Mouse (Mus musculus): ENCODE results near the gene Plekhj1.
"Not testable (repeated sequence)": the region's sequence is repeated elsewhere in the genome, so short reads cannot be mapped to it uniquely, and the experiment has no call there.

Plekhj1 gene

DNA sequence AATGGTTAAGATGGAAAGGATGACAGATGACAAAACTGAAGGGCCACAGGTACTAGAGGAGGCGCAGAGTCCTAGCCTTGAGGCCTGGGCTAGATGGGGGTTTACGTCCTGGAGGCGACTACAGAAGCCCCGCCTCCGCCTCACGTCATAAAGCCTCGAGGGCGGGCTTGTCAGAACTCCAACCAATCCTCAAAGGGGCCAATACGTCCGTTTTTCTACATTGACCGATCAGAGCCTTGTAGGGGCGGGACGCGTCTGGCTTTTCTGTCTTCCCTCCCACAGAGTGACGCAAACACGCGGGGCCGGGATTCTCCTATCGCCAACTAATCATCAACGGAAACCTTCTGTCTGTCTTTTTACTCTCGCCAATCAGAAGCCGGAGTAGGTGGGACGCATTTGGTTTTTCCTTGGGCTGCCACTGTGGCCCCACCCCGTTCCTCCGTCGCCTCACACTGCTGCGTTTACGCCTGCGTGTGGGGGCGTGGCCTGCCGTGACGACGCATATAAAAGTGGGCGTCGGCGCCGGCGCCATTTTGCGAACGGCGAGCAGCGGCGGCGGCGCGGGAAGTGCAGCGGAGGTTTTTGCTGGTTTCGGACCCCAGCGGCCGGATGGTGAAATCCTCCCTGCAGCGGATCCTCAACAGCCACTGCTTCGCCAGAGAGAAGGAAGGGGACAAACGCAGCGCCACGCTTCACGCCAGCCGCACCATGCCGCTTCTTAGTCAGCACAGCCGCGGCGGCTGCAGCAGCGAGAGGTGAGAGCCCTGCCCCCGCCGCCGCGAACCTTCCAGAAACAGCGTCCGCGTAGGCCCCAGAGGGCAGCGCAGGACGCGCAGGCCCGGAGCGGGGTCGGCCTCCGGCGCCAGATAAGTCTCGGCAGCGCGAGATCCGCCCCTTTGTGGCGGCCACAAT, 28.0 kb upstream of the Plekhj1 start, which contains the start of gene Oaz1:
Oaz1 (plus strand) TSS at position 506 of the 912 bp plus-strand sequence.
- DNase-seq (ENCODE audit: low read depth, low spot score), result peak; percentile 100

DNA sequence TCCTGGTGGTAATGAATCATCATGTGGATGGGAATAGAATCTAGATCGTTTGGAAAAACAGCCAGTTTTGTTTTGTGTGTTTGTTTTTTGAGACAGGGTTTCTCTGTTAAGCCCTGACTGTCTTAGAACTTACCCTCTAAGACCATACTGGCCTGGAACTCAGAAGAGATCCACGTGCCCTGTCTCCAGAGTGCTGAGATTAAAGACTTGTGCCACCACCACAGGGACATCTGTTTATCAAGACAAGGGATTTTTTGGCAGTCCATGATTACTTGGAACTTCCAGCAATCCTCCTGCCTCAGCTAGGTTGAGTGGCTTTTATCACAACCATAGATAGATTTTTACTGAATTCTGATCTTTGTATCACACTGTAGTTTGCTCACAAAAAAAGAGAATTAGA, 26.4 kb upstream of the Plekhj1 start:
- peak; percentile 56 for DNase-seq (ENCODE audit: low read depth, low spot score)

DNA sequence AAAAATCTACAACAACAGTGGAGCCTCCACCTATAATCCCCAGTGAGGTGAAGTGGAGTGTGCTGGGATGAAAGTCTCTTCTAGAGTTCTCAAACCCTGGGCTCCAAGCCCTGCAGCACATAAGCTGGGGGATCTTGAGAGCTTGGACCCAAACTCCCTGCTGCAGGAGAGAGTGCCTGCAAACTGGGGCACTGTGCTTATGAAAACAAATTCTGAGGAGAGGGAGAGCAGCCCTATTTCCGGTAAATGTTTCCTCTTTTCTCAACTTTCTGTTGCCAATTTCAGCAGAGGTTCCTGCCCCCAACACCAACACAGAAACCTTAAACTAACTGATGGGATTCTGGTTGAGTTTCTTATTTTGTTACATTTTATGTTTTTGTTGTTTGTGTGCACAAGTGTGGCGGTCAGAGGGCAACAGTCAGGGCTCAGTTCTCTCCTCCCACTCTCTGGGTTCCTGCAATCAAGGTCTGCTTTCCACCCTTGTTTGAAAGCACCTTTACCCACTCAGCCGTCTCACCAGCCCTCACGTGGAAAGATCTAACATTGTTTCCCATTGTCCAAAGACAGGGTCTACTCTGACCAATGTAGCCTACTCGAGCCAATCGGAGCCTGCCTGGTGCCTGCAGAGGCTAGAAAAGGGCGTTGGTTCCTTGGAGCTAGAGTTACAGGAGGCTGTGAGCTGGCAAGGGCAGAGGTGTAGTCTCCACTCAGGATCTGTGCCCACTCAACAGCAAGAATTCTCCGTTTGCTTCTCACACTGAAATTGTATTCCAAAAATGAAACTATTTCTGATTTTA, 25.6 kb upstream of the Plekhj1 start:
- peak; percentile 71 for DNase-seq (ENCODE audit: low read depth, low spot score)

DNA sequence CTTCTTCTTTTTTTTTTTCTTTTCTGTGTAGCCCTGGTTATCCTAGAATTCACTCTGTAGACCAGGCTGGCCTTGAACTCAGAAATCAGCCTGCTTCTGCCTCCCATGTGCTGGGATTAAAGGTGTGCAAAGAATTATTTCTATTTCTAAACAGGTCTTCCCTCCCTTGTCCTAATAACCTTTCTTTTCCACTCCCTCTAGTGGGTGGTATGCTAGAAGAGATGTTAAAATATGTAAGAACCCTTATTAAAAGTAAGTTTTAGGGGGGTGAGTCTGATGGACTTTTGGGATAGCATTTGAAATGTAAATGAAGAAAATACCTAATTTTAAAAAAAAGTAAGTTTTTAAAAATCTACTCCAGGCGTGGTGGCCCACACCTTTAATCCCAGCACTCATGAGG, 24.9 kb upstream of the Plekhj1 start:
- no peak for DNase-seq (ENCODE audit: low read depth, low spot score)

DNA sequence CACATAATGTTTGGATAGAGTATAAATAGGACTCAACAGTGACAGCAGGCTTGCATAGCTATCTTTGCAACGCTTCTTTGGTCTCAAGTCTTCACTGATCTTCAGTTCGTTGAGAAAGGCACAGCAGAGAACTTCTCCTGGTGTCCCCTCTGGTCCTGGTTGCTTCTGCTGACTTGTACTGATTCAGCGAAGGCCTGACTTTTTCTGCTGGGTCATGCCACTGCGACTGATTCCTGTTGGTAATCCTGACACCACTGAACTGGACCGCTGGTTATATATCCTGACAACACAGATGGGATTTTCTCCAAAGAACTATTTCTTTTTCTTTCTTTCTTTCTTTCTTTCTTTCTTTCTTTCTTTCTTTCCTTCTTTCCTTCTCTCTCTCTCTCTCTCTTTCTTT, 24.1 kb upstream of the Plekhj1 start:
- DNase-seq (ENCODE audit: low read depth, low spot score), result no peak

DNA sequence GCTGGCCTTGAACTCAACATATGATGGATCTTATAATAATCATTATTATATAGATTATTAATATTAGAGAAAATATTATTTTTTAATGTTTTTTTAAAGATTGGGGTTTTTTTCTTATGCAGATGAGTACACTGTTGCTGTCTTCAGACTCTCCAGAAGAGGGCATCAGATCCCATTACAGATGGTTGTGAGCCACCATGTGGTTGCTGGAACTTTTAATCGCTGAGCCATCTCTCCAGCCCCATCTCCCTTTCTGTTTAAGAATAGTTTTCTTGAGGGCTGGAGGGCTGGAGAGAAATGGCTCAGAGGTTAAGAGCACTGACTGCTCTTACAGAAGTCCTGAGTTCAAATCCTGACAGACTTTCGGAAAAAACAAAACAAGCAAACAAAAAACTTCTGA, 23.6 kb upstream of the Plekhj1 start:
- DNase-seq (ENCODE audit: low read depth, low spot score), result peak; percentile 66

DNA sequence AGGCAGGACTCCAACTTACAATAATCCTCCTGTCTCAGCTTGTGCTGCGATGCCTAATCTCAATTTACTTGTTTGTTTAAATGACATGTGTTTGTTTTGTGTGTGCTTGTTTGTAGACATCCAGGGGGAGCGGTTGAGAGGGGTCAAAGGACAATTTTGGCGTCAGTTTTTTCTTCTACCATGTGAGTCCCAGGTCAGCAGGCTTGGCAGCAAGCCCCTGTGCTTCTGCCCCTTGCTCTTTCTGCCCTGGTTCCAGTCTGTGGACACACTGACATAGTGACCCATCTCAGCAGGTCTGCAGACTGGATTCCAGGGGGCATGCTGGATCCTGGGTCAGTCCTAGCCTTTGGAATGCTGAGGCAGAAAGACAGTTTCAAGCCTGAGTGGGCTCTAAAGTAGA, 21.0 kb upstream of the Plekhj1 start:
- no peak for DNase-seq (ENCODE audit: low read depth, low spot score)

DNA sequence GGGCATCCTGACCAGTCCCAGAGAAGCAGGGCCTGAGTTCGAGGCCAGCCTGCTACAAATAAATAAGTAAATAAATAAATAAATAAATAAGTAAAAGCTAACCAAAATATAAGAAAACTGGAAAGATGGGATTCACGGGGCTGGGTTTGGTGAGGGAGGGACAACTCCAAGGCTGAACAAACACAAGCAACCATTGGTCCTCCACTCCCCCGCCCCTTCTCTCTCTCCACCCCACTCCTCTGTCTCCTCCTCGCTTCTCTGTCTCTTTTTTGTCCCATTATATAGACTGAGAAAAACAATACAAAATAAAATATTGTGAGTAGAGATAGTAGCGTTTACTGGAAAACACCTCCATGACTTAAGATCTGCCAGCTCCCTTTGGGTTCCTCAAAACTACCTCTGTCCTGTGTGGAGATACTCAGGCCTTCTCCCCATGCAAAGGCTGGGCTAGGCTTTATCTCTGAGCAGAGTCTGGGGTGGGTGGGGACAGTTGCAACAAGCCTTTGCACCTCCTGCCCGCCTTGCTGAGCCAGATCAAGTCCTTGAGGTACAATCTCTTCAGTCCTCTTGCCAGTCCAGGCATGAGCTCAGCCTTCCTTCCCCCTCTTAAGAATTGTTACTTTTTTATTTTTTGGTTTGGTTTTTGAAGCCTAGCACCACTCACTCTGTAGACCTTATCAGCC, 20.3 kb upstream of the Plekhj1 start:
- DNase-seq (ENCODE audit: low read depth, low spot score), result no peak

DNA sequence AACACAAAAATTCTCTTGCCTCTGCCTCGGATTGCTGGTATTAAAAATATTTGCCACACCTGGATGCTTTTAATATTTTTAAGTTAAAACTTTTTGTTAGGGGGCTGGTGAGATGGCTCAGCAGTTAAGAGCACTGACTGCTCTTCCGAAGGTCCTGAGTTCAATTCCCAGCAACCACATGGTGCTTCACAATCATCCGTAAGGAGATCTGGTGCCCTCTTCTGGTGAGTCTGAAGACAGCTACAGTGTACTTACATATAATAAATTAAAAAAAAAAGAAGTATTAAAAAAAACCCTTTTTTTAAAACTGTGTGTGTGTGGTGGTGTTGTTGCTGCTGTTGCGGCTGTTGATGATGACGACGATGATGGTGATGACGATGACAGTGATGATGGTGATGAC, 19.5 kb upstream of the Plekhj1 start:
- peak; percentile 51 for DNase-seq (ENCODE audit: low read depth, low spot score)

DNA sequence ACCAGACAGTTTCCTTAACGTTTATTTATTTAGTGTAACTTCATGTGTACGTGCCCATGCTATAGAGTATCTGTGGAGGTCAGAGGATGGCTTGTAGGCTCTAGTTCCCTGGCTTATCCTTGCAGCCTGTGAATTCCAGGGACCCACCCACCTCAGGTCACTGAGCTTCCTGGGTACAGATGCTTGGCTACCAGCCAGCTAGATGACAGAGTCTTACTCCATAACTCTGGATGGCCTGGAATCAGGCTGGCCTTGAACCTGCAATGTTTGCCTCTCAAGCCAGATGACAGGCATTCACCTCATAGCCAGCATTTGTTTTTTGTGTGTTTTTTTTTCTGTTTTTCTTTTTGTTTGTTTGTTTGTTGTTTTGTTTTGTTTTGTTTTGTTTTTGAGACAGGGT, 18.7 kb upstream of the Plekhj1 start:
- DNase-seq (ENCODE audit: low read depth, low spot score), result no peak

DNA sequence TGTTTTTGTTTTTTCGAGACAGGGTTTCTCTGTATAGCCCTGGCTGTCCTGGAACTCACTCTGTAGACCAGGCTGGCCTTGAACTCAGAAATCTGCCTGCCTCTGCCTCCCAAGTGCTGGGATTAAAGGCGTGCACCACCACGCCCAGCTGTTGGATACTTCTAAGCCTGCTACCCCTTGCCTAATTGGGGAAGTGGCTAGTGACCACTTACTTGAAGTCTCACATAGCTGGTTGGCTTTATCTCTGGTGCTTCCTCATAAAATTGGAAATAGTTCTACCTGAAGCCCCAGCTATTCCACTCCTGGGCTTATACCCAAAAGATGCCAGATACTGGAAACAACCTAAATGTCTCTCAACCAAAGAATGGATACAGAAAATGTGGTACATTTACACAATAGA, 17.9 kb upstream of the Plekhj1 start:
- not testable (repeated sequence) for DNase-seq (ENCODE audit: low read depth, low spot score)

DNA sequence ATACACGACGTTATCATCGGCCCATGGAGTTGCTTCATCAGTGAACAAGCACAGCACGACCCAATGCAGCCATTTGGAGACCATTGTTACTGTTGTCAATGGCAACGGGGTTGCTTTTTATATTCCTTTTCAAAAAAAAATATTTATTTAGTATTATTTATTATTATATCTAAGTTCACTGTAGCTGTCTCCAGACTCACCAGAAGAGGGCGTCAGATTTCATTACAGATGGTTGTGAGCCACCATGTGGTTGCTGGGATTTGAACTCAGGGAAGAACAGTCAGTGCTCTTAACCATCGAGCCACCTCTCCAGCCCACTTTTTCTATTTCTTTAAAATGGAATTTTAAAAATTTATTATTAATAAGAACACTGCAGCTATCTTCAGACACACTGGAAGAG, 16.4 kb upstream of the Plekhj1 start:
- no peak for DNase-seq (ENCODE audit: low read depth, low spot score)

DNA sequence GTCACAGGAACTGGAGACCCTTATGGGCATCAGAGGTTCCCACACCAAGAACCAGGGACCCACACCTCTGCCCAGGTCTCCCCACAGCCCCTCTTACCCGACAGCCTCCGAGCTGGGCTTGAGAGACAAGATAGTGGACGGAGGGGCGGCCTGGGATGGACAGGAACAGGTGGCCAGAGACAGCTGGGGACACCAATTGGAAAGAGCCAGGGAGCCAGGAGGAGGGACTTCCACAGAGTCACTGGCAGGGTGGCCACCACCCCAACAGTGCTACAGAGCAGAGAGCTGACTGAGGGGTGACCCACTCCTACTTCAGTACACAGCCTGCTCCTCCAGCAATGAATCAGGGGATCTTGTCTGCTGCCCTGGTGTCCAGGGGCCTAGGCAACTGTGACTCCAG, 14.9 kb upstream of the Plekhj1 start, which contains the start of gene Jsrp1:
Jsrp1 (minus strand) TSS at position 133 of the 400 bp plus-strand sequence.
- no peak for DNase-seq (ENCODE audit: low read depth, low spot score)

DNA sequence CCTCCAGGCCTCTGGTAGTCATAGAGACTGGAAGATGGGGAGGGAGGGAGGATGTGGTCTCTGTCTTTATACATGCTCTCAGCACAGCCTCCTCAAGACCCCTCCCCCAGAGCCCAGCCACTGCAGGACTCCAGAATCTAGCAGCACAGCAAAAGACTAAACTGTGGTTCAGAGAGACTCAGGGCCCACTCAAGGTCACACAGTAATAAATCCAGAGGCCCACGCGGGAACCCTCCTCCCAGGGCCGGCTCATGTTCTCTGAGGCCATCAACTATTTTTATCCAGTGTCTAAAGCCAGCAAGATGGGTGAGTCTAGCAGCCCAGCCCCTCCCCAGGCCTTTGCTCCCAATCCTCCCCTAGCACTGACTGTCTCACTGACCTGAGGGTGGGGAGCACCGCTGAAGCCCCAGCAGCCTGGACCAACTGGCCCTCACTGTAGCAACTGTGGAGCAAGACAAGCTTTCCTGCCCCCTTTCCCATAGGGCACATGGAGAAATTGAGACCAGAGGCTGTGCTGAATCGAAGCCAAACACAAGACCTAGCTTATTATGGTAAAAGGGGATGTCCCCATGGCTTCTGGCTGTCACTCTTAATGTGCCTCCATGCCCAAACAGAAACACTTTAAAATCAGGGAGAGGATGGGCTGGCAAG, 14.1 kb upstream of the Plekhj1 start:
- no peak for DNase-seq (ENCODE audit: low read depth, low spot score)

DNA sequence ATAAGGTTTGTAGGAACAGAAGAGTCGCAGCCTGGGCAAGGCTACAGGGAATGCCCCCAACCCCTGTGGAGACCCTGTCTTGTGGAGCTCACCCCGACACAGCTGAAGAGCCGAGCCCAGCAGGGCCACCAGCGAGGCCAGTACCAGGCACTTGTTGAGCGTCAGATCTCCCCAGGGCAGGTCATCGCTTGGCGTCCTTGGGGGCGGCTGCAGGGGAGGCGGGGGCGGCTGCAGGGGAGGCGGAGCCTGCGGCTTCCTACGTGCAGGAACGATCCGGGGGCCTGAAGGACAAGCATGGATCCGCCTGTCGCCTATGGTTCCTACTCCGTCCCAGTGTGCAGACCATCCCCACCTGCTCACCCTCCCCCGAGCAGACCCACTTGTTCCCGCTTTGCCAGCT, 11.7 kb upstream of the Plekhj1 start:
- DNase-seq (ENCODE audit: low read depth, low spot score), result no peak

DNA sequence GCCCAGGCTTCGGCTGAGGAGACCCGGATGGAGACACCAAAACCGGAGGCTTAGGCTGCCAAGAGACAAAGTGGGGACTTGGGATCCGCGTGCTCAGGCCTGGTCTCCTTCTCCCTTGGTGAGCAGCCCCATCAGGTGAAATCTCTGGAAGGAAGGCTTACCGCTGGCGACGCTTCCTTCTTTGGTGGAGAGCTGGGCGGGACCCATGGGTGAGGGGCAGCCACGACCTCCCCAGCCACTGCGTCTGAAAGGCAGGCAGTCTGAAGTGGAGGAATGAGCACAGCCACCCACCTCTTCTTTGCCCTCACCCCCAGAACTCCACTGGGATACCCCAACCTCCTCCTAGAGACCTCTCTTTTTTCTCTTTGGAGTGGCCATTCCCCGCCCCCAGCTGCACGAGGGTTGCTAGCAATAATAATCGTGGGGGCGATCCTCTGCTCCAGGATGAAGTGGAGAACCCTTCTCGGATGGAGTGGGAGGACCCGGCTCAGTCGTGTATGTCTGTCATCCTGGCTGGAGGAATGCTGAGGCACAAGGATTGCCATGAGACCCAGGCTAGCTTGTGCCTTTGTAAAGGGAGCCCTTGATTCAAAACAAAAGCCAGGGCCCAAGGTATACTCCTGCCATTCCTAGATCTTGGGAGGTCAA, 10.7 kb upstream of the Plekhj1 start:
- no peak for DNase-seq (ENCODE audit: low read depth, low spot score)

DNA sequence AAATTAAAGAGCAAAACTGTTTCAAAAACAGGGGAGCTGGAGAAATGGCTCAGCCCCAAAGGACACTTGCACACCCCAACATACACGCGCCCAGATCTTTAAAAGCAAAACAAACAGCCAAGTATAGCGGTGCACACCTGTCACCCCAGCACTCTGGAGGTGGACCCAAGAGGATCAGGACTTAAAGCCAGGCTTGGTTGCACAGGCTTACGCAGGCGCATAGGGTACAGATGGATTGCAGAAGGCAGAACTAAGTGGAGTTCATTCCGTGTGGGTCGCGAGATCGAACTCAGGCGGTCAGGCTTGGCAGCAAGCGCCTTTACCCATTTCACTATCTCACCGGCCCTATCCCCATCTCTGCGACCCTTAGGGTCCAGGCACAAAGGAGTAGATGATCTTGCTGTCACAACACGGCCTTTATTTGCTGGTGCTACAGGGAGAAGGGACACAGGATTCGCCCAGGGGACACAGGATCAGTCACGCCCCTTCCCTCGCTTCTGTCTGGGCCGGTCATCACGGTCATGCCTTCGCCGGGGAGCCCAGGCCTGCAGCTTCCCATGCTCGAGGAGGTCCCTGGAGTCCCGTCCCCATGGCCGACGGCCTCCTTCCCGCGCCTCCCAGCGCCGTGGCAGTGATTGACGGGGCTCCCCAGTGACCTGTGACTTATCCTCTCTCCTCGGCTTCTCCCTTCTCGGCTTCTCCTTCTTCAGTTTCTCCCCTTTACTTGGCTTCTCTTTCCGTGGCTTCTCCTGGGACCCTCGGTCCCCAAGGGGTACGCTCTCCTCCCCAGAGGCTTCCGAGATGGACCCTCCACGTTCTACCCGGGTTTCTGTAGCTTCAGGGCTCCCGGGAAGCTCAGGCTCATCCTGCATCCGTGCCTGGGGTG, 9.9 kb upstream of the Plekhj1 start:
- no peak for DNase-seq (ENCODE audit: low read depth, low spot score)

DNA sequence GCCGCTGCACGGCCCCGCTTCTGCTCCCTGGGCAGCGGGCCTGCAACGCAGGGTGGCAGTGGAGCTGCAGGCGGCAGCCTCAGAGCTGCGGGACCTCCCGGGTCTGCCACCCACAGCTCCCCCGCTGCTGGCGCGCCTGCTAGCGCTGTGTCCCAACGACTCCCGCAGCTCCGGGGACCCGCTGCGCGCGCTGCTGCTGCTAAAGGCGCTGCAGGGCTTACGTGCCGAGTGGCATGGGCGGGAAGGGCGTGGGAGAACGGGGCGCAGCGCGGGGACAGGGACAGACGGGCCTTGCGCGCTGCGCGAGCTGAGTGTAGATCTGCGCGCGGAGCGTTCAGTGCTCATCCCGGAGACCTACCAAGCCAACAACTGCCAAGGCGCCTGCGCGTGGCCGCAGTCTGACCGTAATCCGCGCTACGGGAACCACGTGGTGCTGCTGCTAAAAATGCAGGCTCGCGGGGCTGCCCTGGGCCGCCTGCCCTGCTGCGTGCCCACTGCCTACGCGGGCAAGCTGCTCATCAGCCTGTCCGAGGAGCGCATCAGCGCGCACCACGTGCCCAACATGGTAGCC, 8.7 kb upstream of the Plekhj1 start:
- DNase-seq (ENCODE audit: low read depth, low spot score), result no peak

DNA sequence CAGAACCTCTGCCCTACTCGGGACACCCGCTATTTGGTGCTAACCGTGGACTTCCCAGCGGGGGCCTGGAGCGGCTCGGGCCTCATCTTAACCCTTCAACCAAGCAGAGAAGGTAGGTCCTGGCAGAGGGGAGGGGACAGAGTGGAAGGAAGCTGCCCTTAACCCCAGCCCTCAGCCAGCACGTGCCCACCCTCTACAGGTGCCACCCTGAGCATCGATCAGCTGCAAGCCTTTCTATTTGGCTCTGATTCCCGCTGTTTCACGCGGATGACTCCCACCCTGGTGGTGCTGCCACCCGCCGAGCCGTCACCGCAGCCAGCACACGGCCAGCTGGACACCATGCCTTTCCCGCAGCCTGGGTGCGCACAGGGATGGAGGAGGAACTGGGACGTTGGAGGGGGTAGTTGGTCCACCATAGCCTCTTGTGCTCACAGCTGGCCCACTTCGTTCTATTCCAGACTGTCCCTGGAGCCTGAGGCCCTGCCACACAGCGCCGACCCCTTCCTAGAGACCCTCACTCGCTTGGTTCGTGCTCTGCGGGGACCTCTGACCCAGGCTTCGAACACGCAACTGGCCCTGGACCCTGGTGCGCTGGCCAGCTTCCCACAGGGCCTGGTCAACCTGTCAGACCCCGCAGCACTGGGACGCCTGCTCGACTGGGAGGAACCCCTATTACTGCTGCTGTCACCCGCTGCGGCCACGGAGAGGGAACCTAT, 8.1 kb upstream of the Plekhj1 start:
- no peak for DNase-seq (ENCODE audit: low read depth, low spot score)
